Mouse (Mus musculus): ENCODE data around the gene Capns2. TPM values are rescaled to one million over a fixed set of nuclear protein-coding genes. Genes with fewer than 3 reads are reported as not detected.
"Not testable (repeated sequence)": the region's sequence is repeated elsewhere in the genome, so short reads cannot be mapped to it uniquely, and the experiment has no call there.

Capns2 gene
- 11.8 and 15.7 TPM in 2 replicates for total RNA-seq (2017)

GRCm38 (mm10) chr8:92901107-92901506, at the start of gene Capns2:
Gene Capns2, plus strand, starts transcription at chr8:92901407.
- no peak for ATAC-seq (ENCODE audit: extremely low read depth, insufficient number of reproducible peaks, low FRiP score, poor library complexity, severe bottlenecking)

GRCm38 (mm10) chr8:92853188-92853983, 47.8 kb upstream of the Capns2 start:
- peak; percentile 63 for ATAC-seq (ENCODE audit: extremely low read depth, insufficient number of reproducible peaks, low FRiP score, poor library complexity, severe bottlenecking)

- ATAC-seq (ENCODE audit: extremely low read depth, insufficient number of reproducible peaks, low FRiP score, poor library complexity, severe bottlenecking), result peak; percentile 56
Observed at GRCm38 (mm10) chr8:92854673-92855072, 46.5 kb upstream of the Capns2 start.

GRCm38 (mm10) chr8:92855171-92855894, 45.9 kb upstream of the Capns2 start, which contains the start of gene Lpcat2:
Gene Lpcat2, plus strand, starts transcription at chr8:92855339.
- ATAC-seq (ENCODE audit: extremely low read depth, insufficient number of reproducible peaks, low FRiP score, poor library complexity, severe bottlenecking), result no peak

- ATAC-seq (ENCODE audit: extremely low read depth, insufficient number of reproducible peaks, low FRiP score, poor library complexity, severe bottlenecking), result no peak
Observed at GRCm38 (mm10) chr8:92856273-92856986, 44.8 kb upstream of the Capns2 start.

- no peak for ATAC-seq (ENCODE audit: extremely low read depth, insufficient number of reproducible peaks, low FRiP score, poor library complexity, severe bottlenecking)
Observed at GRCm38 (mm10) chr8:92858475-92859182, 42.6 kb upstream of the Capns2 start.

- ATAC-seq (ENCODE audit: extremely low read depth, insufficient number of reproducible peaks, low FRiP score, poor library complexity, severe bottlenecking), result no peak
Observed at GRCm38 (mm10) chr8:92861977-92862376, 39.2 kb upstream of the Capns2 start.

GRCm38 (mm10) chr8:92870281-92870680, 30.9 kb upstream of the Capns2 start:
- ATAC-seq (ENCODE audit: extremely low read depth, insufficient number of reproducible peaks, low FRiP score, poor library complexity, severe bottlenecking), result no peak

- no peak for ATAC-seq (ENCODE audit: extremely low read depth, insufficient number of reproducible peaks, low FRiP score, poor library complexity, severe bottlenecking)
Observed at GRCm38 (mm10) chr8:92872063-92872759, 29.0 kb upstream of the Capns2 start.

GRCm38 (mm10) chr8:92875795-92876194, 25.4 kb upstream of the Capns2 start:
- ATAC-seq (ENCODE audit: extremely low read depth, insufficient number of reproducible peaks, low FRiP score, poor library complexity, severe bottlenecking), result no peak

- 0 out of 2 replicates have a peak, but pooled peaks have one; percentile 9 for ATAC-seq (ENCODE audit: extremely low read depth, insufficient number of reproducible peaks, low FRiP score, poor library complexity, severe bottlenecking)
Observed at GRCm38 (mm10) chr8:92881247-92881646, 20.0 kb upstream of the Capns2 start.

- no peak for ATAC-seq (ENCODE audit: extremely low read depth, insufficient number of reproducible peaks, low FRiP score, poor library complexity, severe bottlenecking)
Observed at GRCm38 (mm10) chr8:92883771-92884170, 17.4 kb upstream of the Capns2 start.

GRCm38 (mm10) chr8:92892216-92892615, 9.0 kb upstream of the Capns2 start:
- not testable (repeated sequence) for ATAC-seq (ENCODE audit: extremely low read depth, insufficient number of reproducible peaks, low FRiP score, poor library complexity, severe bottlenecking)

- no peak for ATAC-seq (ENCODE audit: extremely low read depth, insufficient number of reproducible peaks, low FRiP score, poor library complexity, severe bottlenecking)
Observed at GRCm38 (mm10) chr8:92893870-92894269, 7.3 kb upstream of the Capns2 start.

GRCm38 (mm10) chr8:92895053-92895452, 6.2 kb upstream of the Capns2 start:
- no peak for ATAC-seq (ENCODE audit: extremely low read depth, insufficient number of reproducible peaks, low FRiP score, poor library complexity, severe bottlenecking)

- no peak for ATAC-seq (ENCODE audit: extremely low read depth, insufficient number of reproducible peaks, low FRiP score, poor library complexity, severe bottlenecking)
Observed at GRCm38 (mm10) chr8:92896056-92896455, 5.2 kb upstream of the Capns2 start.

GRCm38 (mm10) chr8:92896611-92897010, 4.6 kb upstream of the Capns2 start:
- no peak for ATAC-seq (ENCODE audit: extremely low read depth, insufficient number of reproducible peaks, low FRiP score, poor library complexity, severe bottlenecking)

- ATAC-seq (ENCODE audit: extremely low read depth, insufficient number of reproducible peaks, low FRiP score, poor library complexity, severe bottlenecking), result no peak
Observed at GRCm38 (mm10) chr8:92897794-92898193, 3.4 kb upstream of the Capns2 start.

Measured in neutrophil, adult 5-6 weeks (primary cell).